Mouse (Mus musculus): ENCODE measurements around the gene Zcchc7. TPM values are rescaled to one million over a fixed set of nuclear protein-coding genes. Genes with fewer than 3 reads are reported as not detected.
A peak's percentile ranks its signal among the peaks of the same experiment; 100 is the strongest.

Gene Zcchc7
- polyA plus RNA-seq, 1 experiment from 2014 or later: 31.2 TPM

DNA sequence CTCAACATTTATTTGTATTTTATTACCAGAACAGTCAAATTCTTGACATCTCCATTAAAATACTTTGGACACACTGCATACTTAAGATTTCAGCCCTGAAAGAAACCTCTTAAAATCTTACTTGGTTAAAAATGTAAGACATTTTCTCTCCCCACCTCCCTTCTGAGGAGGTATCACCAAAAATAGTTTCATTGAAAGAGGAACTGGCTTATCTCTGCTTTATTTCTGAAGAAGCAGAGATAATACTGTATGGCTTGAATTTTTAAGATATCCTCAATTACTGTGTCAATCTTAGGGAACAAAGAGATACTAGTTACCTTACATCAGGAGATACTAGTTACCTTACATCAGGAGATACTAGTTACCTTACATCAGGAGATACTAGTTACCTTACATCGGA is 116.4 kb downstream of the Zcchc7 start:
- 100% methylated on average over 1 of the region's 1 CpGs for WGBS

DNA sequence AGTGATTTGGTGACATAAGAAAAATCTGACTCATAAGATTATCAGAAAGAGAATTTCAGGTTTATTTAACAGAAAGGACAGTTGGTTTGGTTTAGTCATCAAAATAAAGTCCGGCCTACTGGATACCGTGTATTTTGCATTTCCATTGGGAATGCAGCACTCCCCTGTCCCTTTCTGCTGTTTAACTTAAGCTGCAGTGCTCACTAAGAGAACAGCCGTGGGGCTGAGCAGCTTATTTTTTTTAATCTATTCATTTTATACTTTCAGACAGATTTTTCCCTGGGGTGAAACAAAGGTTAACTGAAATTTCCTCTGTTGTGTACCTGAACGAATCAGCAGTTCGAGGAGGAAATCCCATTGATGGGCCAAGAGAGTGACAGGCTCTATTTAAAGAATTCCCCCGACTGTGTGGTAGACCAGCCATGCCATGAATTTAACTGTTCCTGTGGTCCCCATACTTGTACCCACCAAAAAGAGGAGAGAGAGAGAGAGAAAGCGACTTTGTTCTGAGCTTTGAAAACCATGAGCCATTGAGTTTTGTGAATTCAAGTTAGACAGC is 124.5 kb downstream of the Zcchc7 start:
- Histone ChIP-seq H3K4me2 (ENCODE audit: low read length) (no peak overlapping the region), H3K9ac (ENCODE audit: low read depth, low read length) (no peak overlapping the region; the same call in 1 of the 2 replicates), H3K4me1 (ENCODE audit: control insufficient read depth, insufficient read depth, low read length) (peaks cover 6% of the 10 kb centered on the region), H3K27me3 (ENCODE audit: control insufficient read depth, insufficient read depth, low read depth, low read length) (no peaks in the 10 kb centered on the region), H3K9me3 (replicated peaks; ENCODE audit: control insufficient read depth, low read length, poor library complexity, severe bottlenecking) (no peaks in the 10 kb centered on the region), H3K27ac (ENCODE audit: low read length) (no peak overlapping the region), H3K36me3 (ENCODE audit: control insufficient read depth, insufficient read depth, low read length) (no peaks in the 10 kb centered on the region), H3K4me3 (ENCODE audit: low read depth, low read length) (no peak overlapping the region)
- ATAC-seq: 0 out of 2 replicates have a peak, but pooled peaks have one; percentile 51
- 5% methylated on average over 7 of the region's 7 CpGs for WGBS

More for the DNA sequence above, 116.4 kb downstream of the Zcchc7 start:
- Histone ChIP-seq H3K36me3 (ENCODE audit: control insufficient read depth, insufficient read depth, low read length) (no peaks in the 10 kb centered on the region), H3K9me3 (replicated peaks; ENCODE audit: control insufficient read depth, low read length, poor library complexity, severe bottlenecking) (no peaks in the 10 kb centered on the region), H3K27ac (ENCODE audit: low read length) (no peak overlapping the region), H3K4me1 (ENCODE audit: control insufficient read depth, insufficient read depth, low read length) (no peaks in the 10 kb centered on the region), H3K9ac (ENCODE audit: low read depth, low read length) (no peak overlapping the region), H3K4me2 (ENCODE audit: low read length) (no peak overlapping the region), H3K4me3 (ENCODE audit: low read depth, low read length) (no peak overlapping the region), H3K27me3 (ENCODE audit: control insufficient read depth, insufficient read depth, low read depth, low read length) (no peaks in the 10 kb centered on the region)
- no peak for ATAC-seq

- Histone ChIP-seq H3K9ac (ENCODE audit: low read depth, low read length) (no peak overlapping the region), H3K36me3 (ENCODE audit: control insufficient read depth, insufficient read depth, low read length) (no peaks in the 10 kb centered on the region)
- no peak for ATAC-seq
Measured at GRCm38 (mm10) chr4:44886143-44886542, 130.5 kb downstream of the Zcchc7 start.

GRCm38 (mm10) chr4:44891344-44891743 is 135.7 kb downstream of the Zcchc7 start:
- Histone ChIP-seq H3K4me3 (ENCODE audit: low read depth, low read length) (no peak overlapping the region), H3K36me3 (ENCODE audit: control insufficient read depth, insufficient read depth, low read length) (0 out of 2 replicates have a peak, but pooled peaks cover 3% of the 10 kb centered on the region), H3K9me3 (replicated peaks; ENCODE audit: control insufficient read depth, low read length, poor library complexity, severe bottlenecking) (no peaks in the 10 kb centered on the region), H3K27ac (ENCODE audit: low read length) (no peak overlapping the region), H3K9ac (ENCODE audit: low read depth, low read length) (no peak overlapping the region), H3K4me2 (ENCODE audit: low read length) (no peak overlapping the region), H3K27me3 (ENCODE audit: control insufficient read depth, insufficient read depth, low read depth, low read length) (no peaks in the 10 kb centered on the region), H3K4me1 (ENCODE audit: control insufficient read depth, insufficient read depth, low read length) (no peaks in the 10 kb centered on the region)
- 78% methylated on average over 6 of the region's 6 CpGs for WGBS
- ATAC-seq: no peak

More at GRCm38 (mm10) chr4:44886143-44886542, 130.5 kb downstream of the Zcchc7 start:
- Histone ChIP-seq H3K4me3 (ENCODE audit: low read depth, low read length) (no peak overlapping the region), H3K27ac (ENCODE audit: low read length) (no peak overlapping the region), H3K4me1 (ENCODE audit: control insufficient read depth, insufficient read depth, low read length) (no peaks in the 10 kb centered on the region), H3K27me3 (ENCODE audit: control insufficient read depth, insufficient read depth, low read depth, low read length) (no peaks in the 10 kb centered on the region), H3K4me2 (ENCODE audit: low read length) (no peak overlapping the region), H3K9me3 (replicated peaks; ENCODE audit: control insufficient read depth, low read length, poor library complexity, severe bottlenecking) (no peaks in the 10 kb centered on the region)
- WGBS: 47% methylated on average over 6 of the region's 6 CpGs

GRCm38 (mm10) chr4:44905651-44906271 is 150.1 kb downstream of the Zcchc7 start:
- 6% methylated on average over 11 of the region's 11 CpGs for WGBS
- no peaks in the 10 kb centered on the region for H3K9me3 ChIP-seq (replicated peaks; ENCODE audit: control insufficient read depth, low read length, poor library complexity, severe bottlenecking)

DNA sequence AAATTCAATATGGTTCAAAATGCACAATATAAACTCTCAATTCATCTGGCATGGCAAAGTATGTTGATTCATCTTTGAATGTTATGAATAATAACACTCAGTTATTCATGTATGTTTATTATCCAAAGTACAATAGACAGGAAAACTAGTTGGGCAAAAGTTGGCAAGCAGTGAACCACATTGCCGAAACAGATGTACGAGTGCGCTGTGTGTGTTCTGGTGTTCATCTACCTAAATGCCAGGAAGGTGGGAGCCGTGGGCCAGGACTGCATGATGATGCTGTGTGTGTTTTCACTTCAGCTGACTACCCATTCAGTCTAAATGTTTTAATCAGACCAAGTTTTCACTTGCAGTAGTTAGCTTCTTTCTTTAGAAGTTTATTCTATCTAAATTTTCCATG is 150.7 kb downstream of the Zcchc7 start:
- H3K27ac ChIP-seq (ENCODE audit: low read length): no peak overlapping the region
- 45% methylated on average over 4 of the region's 4 CpGs for WGBS
- H3K9ac ChIP-seq (ENCODE audit: low read depth, low read length): no peak overlapping the region
- no peaks in the 10 kb centered on the region for H3K36me3 ChIP-seq (ENCODE audit: control insufficient read depth, insufficient read depth, low read length)
- H3K4me3 ChIP-seq (ENCODE audit: low read depth, low read length): no peak overlapping the region
- no peak for ATAC-seq
- H3K4me2 ChIP-seq (ENCODE audit: low read length): no peak overlapping the region
- H3K27me3 ChIP-seq (ENCODE audit: control insufficient read depth, insufficient read depth, low read depth, low read length): no peaks in the 10 kb centered on the region
- peaks cover 13% of the 10 kb centered on the region for H3K4me1 ChIP-seq (ENCODE audit: control insufficient read depth, insufficient read depth, low read length)
- no peaks in the 10 kb centered on the region for H3K9me3 ChIP-seq (replicated peaks; ENCODE audit: control insufficient read depth, low read length, poor library complexity, severe bottlenecking)

More at GRCm38 (mm10) chr4:44905651-44906271, 150.1 kb downstream of the Zcchc7 start:
- H3K4me1 ChIP-seq (ENCODE audit: control insufficient read depth, insufficient read depth, low read length): peaks cover 13% of the 10 kb centered on the region
- H3K27me3 ChIP-seq (ENCODE audit: control insufficient read depth, insufficient read depth, low read depth, low read length): no peaks in the 10 kb centered on the region
- peak overlapping the region; percentile 42; the same call in 1 of the 2 replicates for H3K9ac ChIP-seq (ENCODE audit: low read depth, low read length)
- peak; percentile 88 for ATAC-seq
- no peak overlapping the region for H3K4me3 ChIP-seq (ENCODE audit: low read depth, low read length)
- peak overlapping the region; percentile 66 for H3K27ac ChIP-seq (ENCODE audit: low read length)
- peak overlapping the region; percentile 25 for H3K4me2 ChIP-seq (ENCODE audit: low read length)
- H3K36me3 ChIP-seq (ENCODE audit: control insufficient read depth, insufficient read depth, low read length): no peaks in the 10 kb centered on the region

GRCm38 (mm10) chr4:44910065-44910464 is 154.4 kb downstream of the Zcchc7 start:
- Histone ChIP-seq H3K9ac (ENCODE audit: low read depth, low read length) (no peak overlapping the region), H3K4me1 (ENCODE audit: control insufficient read depth, insufficient read depth, low read length) (peaks cover 12% of the 10 kb centered on the region), H3K4me2 (ENCODE audit: low read length) (no peak overlapping the region), H3K27me3 (ENCODE audit: control insufficient read depth, insufficient read depth, low read depth, low read length) (no peaks in the 10 kb centered on the region), H3K36me3 (ENCODE audit: control insufficient read depth, insufficient read depth, low read length) (no peaks in the 10 kb centered on the region), H3K4me3 (ENCODE audit: low read depth, low read length) (no peak overlapping the region), H3K9me3 (replicated peaks; ENCODE audit: control insufficient read depth, low read length, poor library complexity, severe bottlenecking) (no peaks in the 10 kb centered on the region), H3K27ac (ENCODE audit: low read length) (no peak overlapping the region)
- 25% methylated on average over 2 of the region's 2 CpGs for WGBS
- no peak for ATAC-seq

DNA sequence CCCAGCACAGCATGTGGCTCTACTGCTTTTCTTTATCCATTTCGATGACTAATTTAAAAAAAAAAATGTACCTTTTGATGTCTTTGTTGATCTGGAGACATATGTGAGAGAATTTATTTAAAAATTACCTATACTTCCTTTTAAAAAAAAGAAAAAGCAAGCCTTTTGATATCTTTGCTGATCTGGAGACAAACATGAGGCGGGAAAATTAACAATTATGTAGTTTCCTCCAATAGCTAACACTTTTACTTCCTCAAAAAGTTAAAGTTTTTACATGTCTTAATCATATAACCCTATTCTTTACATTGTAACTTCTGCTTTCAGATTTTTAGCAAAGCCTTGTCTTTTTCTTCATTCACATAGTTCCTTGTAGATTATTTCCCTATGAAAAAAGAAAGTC is 155.2 kb downstream of the Zcchc7 start:
- WGBS: 61% methylated on average over 2 of the region's 2 CpGs
- H3K4me3 ChIP-seq (ENCODE audit: low read depth, low read length): no peak overlapping the region
- no peak overlapping the region for H3K9ac ChIP-seq (ENCODE audit: low read depth, low read length)
- no peak overlapping the region for H3K27ac ChIP-seq (ENCODE audit: low read length)
- no peaks in the 10 kb centered on the region for H3K27me3 ChIP-seq (ENCODE audit: control insufficient read depth, insufficient read depth, low read depth, low read length)
- H3K4me2 ChIP-seq (ENCODE audit: low read length): no peak overlapping the region
- H3K36me3 ChIP-seq (ENCODE audit: control insufficient read depth, insufficient read depth, low read length): no peaks in the 10 kb centered on the region
- no peak for ATAC-seq
- no peaks in the 10 kb centered on the region for H3K9me3 ChIP-seq (replicated peaks; ENCODE audit: control insufficient read depth, low read length, poor library complexity, severe bottlenecking)
- peaks cover 5% of the 10 kb centered on the region for H3K4me1 ChIP-seq (ENCODE audit: control insufficient read depth, insufficient read depth, low read length)

DNA sequence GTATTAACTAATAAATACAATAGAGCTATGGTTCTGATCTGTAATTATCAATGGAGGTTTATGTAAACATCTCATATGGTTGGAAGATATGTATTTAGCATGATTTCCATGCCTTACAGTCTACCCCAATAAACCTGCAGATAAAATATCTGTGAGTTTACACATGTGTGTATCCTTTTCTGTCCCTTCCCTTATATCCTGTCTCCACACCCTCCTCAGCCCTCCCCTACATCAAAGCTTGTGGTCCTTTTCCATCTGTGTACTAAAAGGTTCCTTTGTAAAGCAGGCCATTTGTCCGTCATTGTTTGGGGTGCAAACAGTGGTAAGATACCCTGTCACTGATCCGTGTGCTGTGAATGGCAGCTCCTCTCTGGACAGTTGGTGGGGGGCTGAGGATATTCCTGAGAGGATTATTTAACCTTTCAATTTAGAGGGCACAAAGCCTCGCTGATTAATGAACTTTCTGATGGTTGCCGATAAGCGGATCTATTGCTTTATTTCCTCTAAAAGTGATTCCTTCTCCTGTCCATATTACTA is 161.7 kb downstream of the Zcchc7 start:
- H3K27me3 ChIP-seq (ENCODE audit: control insufficient read depth, insufficient read depth, low read depth, low read length): no peaks in the 10 kb centered on the region
- 15% methylated on average over 5 of the region's 5 CpGs for WGBS
- peaks cover 14% of the 10 kb centered on the region for H3K4me1 ChIP-seq (ENCODE audit: control insufficient read depth, insufficient read depth, low read length)
- H3K4me3 ChIP-seq (ENCODE audit: low read depth, low read length): no peak overlapping the region
- ATAC-seq: 0 out of 2 replicates have a peak, but pooled peaks have one; percentile 25
- no peak overlapping the region for H3K9ac ChIP-seq (ENCODE audit: low read depth, low read length)
- H3K4me2 ChIP-seq (ENCODE audit: low read length): no peak overlapping the region
- no peaks in the 10 kb centered on the region for H3K9me3 ChIP-seq (replicated peaks; ENCODE audit: control insufficient read depth, low read length, poor library complexity, severe bottlenecking)
- 0 out of 2 replicates have a peak, but pooled peaks cover 2% of the 10 kb centered on the region for H3K36me3 ChIP-seq (ENCODE audit: control insufficient read depth, insufficient read depth, low read length)
- H3K27ac ChIP-seq (ENCODE audit: low read length): peak overlapping the region; percentile 68

All from midbrain, embryonic 16.5 days (tissue).